Mouse (Mus musculus): ENCODE results near the gene Gpr174. TPM values are rescaled to one million over a fixed set of nuclear protein-coding genes. Genes with fewer than 3 reads are reported as not detected.

Gpr174 gene
- 0.06 TPM in 1 of 2 replicates, not detected in the other for polyA plus RNA-seq (2015; fragmentation: Nextera tagmentation; extraction: Ambion mirVana)

GRCm38 (mm10) chrX:107255486-107256227 is at the start of gene Gpr174:
TSS of gene Gpr174 (plus strand) at chrX:107255878.

Other genes starting within 250 kb of the Gpr174 start
- not detected in 2 replicates for gene P2ry10, start 167.4 kb upstream of the Gpr174 start, polyA plus RNA-seq (2015; fragmentation: Nextera tagmentation; extraction: Ambion mirVana)
- gene P2ry10b, start 107.0 kb upstream of the Gpr174 start, polyA plus RNA-seq (2015; fragmentation: Nextera tagmentation; extraction: Ambion mirVana), result 0.59 and 0.62 TPM in 2 replicates
- 193 and 256 TPM in 2 replicates for gene Itm2a, start 147.5 kb downstream of the Gpr174 start, polyA plus RNA-seq (2015; fragmentation: Nextera tagmentation; extraction: Ambion mirVana)